Mouse (Mus musculus) liver, embryonic 11.5 days (tissue): ENCODE results near the gene Eif4g2. TPM values are rescaled to one million over a fixed set of nuclear protein-coding genes. Genes with fewer than 3 reads are reported as not detected.

Experiments
- polyA plus RNA-seq: library from polyadenylated mRNA; unstranded; fragments of >200 nt; fragmentation: Nextera tagmentation; extraction: Ambion mirVana; gene quantifications from 2 replicates; pipeline ENCODE4 v1.2.1, GENCODE M21; 2014

Eif4g2 gene
- polyA plus RNA-seq, 1 experiment from 2014 or later, result 1,063 TPM

Other genes with a start within 250 kb of the Eif4g2 start
- 35.0 and 41.0 TPM in 2 replicates for gene Rnf141, start 238.6 kb downstream of the Eif4g2 start, polyA plus RNA-seq
- 25.7 and 26.9 TPM in 2 replicates for gene Lyve1, start 219.8 kb downstream of the Eif4g2 start, polyA plus RNA-seq
- 20.7 and 25.2 TPM in 2 replicates for gene Mrvi1, start 100.6 kb downstream of the Eif4g2 start, polyA plus RNA-seq
- 53.6 and 58.3 TPM in 2 replicates for gene Ctr9, start 54.1 kb downstream of the Eif4g2 start, polyA plus RNA-seq